Mouse (Mus musculus) limb, embryonic 11.5 days (tissue): Measurements from ENCODE around the gene Gprin3. TPM values are rescaled to one million over a fixed set of nuclear protein-coding genes. Genes with fewer than 3 reads are reported as not detected.
A peak's percentile ranks its signal among the peaks of the same experiment; 100 is the strongest.

Experiments
- ATAC-seq: fragments of 200-750 bp; cut with Nextera tagmentation; 2 replicates; pipeline ENCODE4 v1.8.0; 2017; ENCODE audit warnings: low read depth; ENCODE audit not compliant: insufficient number of reproducible peaks, low FRiP score, low TSS enrichment
- DNase-seq: peaks from one replicate; pipeline ENCODE4 v3.0.0-alpha.2; 2015; ENCODE audit warnings: low spot score
- H3K27ac ChIP-seq: fragments of 300-500 bp; sonication (generic); replicated peaks from 2 replicates; pipeline ENCODE4 v1.5.1; 2014; ENCODE audit warnings: low read depth, mild to moderate bottlenecking, low read length
- H3K27me3 ChIP-seq: fragments of 300-500 bp; sonication (generic); 2 replicates; pipeline ENCODE4 v1.6.1; 2014; ENCODE audit warnings: mild to moderate bottlenecking, low read length, mixed read lengths; ENCODE audit not compliant: control insufficient read depth, insufficient read depth
- H3K36me3 ChIP-seq: fragments of 300-500 bp; sonication (generic); 2 replicates; pipeline ENCODE4 v1.6.1; 2014; ENCODE audit warnings: mild to moderate bottlenecking, low read length, moderate library complexity, mixed read lengths; ENCODE audit not compliant: control insufficient read depth, insufficient read depth
- H3K4me1 ChIP-seq: fragments of 300-500 bp; sonication (generic); 2 replicates; pipeline ENCODE4 v1.6.1; 2014; ENCODE audit warnings: low read length, mixed read lengths; ENCODE audit not compliant: control insufficient read depth, insufficient read depth
- H3K4me2 ChIP-seq: fragments of 300-500 bp; sonication (generic); 2 replicates; pipeline ENCODE4 v1.6.1; 2014; ENCODE audit warnings: low read depth, mild to moderate bottlenecking, moderate library complexity; ENCODE audit not compliant: severe bottlenecking
- H3K4me3 ChIP-seq: fragments of 300-500 bp; sonication (generic); 2 replicates; pipeline ENCODE4 v1.5.1; 2014; ENCODE audit warnings: low read depth, low read length
- H3K9ac ChIP-seq: fragments of 300-500 bp; sonication (generic); 2 replicates; pipeline ENCODE4 v1.6.1; 2014; ENCODE audit warnings: mild to moderate bottlenecking, low read length
- H3K9me3 ChIP-seq: fragments of 300-500 bp; sonication (generic); 2 replicates; pipeline ENCODE4 v1.6.1; 2016; ENCODE audit warnings: low read length; ENCODE audit not compliant: control insufficient read depth
- WGBS: fragments of 180-500 bp; shearing (Covaris S2); extraction: QIAGEN DNeasy Blood & Tissue Kit; methylation state at CpG from one replicate; pipeline ENCODE4 v1.1.7; 2014; 5-methylcytosine and 5-hydroxymethylcytosine counted together
- polyA plus RNA-seq: library from polyadenylated mRNA; unstranded; fragments of >200 nt; fragmentation: Nextera tagmentation; extraction: Ambion mirVana; gene quantifications from 2 replicates; pipeline ENCODE4 v1.2.1, GENCODE M21; 2014

The Gprin3 gene
- polyA plus RNA-seq = 0.27 and 0.40 TPM in 2 replicates

DNA sequence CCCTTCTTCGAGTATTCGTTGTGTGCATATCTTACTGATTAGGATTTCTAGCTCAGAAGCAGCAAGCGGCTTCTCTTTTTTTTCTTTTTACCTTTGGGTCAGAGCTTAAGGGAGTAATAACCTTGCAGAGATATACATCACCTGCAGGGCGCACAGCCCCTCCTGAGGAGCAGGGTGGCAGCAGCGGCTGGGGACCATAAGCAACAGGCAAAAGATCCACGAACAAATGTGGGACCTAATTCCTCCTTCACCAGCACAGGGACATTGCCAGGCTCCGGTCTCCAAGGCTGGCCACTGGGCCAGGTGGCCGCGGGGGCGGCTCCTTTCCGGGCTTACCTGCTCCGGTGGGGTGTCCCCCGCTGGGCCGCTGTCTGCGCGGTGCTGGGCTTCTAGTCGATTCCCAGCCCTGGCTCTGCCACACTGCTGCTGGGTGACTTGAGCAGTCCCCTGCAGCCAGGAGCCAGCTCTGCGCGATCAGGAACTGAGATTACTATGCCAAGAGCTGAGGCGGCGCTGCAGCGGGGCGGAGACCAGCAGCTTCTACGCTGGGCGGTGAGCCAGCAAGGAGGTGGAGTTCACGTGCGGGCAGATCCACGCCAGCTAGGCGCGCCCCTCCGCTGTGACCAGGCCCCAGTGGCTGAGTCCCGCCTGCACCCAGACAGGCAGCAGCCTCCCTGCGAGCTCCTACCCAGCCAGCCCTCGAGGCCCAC, at the start of gene Gprin3:
Gene Gprin3 (minus strand): TSS at position 471 of the 710 bp plus-strand sequence.
- no peaks in the 10 kb centered on the region for H3K36me3 ChIP-seq
- ATAC-seq (peak; percentile 88), DNase-seq (peak; percentile 79)
- no peaks in the 10 kb centered on the region for H3K27me3 ChIP-seq
- peak within 1 kb of the TSS; percentile 62 for H3K9ac ChIP-seq
- peak within 1 kb of the TSS; percentile 41 for H3K4me3 ChIP-seq
- 8% methylated on average over 33 of the region's 34 CpGs for WGBS
- H3K9me3 ChIP-seq = no peaks in the 10 kb centered on the region
- H3K27ac ChIP-seq = no peak within 1 kb of the TSS
- H3K4me2 ChIP-seq = peak within 1 kb of the TSS; percentile 91
- peaks cover 3% of the 10 kb centered on the region; the same call in 1 of the 2 replicates for H3K4me1 ChIP-seq

- Histone ChIP-seq H3K4me1 (no peaks in the 10 kb centered on the region), H3K4me3 (no peak overlapping the region), H3K9me3 (no peaks in the 10 kb centered on the region), H3K9ac (no peak overlapping the region), H3K27me3 (no peaks in the 10 kb centered on the region), H3K36me3 (no peaks in the 10 kb centered on the region), H3K27ac (no peak overlapping the region), H3K4me2 (no peak overlapping the region)
- DNase-seq = no peak
- ATAC-seq = no peak
These were observed 32.8 kb upstream of the Gprin3 start for GRCm38 (mm10) chr6:59458861-59459260.

DNA sequence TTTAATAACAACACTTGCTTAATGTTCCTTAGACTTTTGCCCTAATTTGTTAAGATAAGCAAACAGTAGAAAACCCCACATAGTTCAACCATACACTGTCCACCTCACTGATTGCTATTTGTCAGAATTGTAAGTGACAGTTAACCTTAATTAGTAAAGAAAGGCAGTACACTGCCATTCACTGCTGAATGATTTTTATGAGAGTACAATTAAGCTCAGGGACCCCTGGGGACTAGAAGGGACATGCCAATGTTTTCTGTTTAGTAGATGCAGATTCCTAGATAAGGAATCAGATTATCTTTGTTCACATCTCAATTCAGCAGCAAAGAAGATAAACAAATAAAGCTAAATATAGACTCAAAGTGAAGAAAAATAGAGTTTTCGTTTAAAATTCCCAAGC, 30.0 kb upstream of the Gprin3 start:
- Histone ChIP-seq H3K27me3 (no peaks in the 10 kb centered on the region), H3K36me3 (no peaks in the 10 kb centered on the region), H3K9me3 (no peaks in the 10 kb centered on the region), H3K4me1 (no peaks in the 10 kb centered on the region), H3K4me2 (no peak overlapping the region), H3K4me3 (no peak overlapping the region), H3K9ac (no peak overlapping the region), H3K27ac (no peak overlapping the region)
- no peak for ATAC-seq
- DNase-seq = no peak
- WGBS = 85% methylated on average over 1 of the region's 1 CpGs

- no peak for DNase-seq
- 81% methylated on average over 3 of the region's 3 CpGs for WGBS
- no peak for ATAC-seq
- no peak overlapping the region for H3K4me3 ChIP-seq
- H3K27me3 ChIP-seq = no peaks in the 10 kb centered on the region
- H3K9me3 ChIP-seq = no peaks in the 10 kb centered on the region
- no peak overlapping the region for H3K4me2 ChIP-seq
- H3K9ac ChIP-seq = no peak overlapping the region
- H3K27ac ChIP-seq = no peak overlapping the region
- H3K4me1 ChIP-seq = no peaks in the 10 kb centered on the region
- no peaks in the 10 kb centered on the region for H3K36me3 ChIP-seq
These were observed 25.3 kb upstream of the Gprin3 start for GRCm38 (mm10) chr6:59451348-59451747.

DNA sequence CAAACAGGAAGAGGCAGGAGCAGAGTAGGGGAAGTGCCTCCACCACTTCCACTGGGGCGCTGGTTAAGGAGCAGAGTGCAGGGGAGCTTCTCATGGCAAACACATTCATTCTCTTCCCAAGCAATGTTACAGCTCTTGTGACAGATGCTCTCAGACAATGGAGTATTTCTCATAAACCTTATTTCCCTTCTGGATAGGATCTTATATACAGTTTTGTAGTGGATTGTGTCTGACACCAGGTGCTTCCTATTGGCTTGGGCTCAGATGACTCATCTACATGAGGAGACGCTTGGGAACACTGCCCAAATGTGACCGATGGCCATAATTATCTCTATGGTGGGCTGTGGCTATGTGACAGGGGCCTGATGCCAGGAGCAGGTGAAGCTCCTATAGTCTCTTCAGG, 19.0 kb upstream of the Gprin3 start:
- Histone ChIP-seq H3K9ac (no peak overlapping the region), H3K4me2 (no peak overlapping the region), H3K9me3 (no peaks in the 10 kb centered on the region), H3K27me3 (no peaks in the 10 kb centered on the region), H3K36me3 (no peaks in the 10 kb centered on the region), H3K4me1 (no peaks in the 10 kb centered on the region), H3K4me3 (no peak overlapping the region), H3K27ac (no peak overlapping the region)
- DNase-seq (no peak), ATAC-seq (no peak)
- WGBS = 82% methylated on average over 3 of the region's 3 CpGs

- WGBS = 58% methylated on average over 3 of the region's 3 CpGs
- ATAC-seq (no peak), DNase-seq (no peak)
- Histone ChIP-seq H3K27me3 (no peaks in the 10 kb centered on the region), H3K4me3 (no peak overlapping the region), H3K27ac (no peak overlapping the region), H3K4me1 (no peaks in the 10 kb centered on the region), H3K36me3 (no peaks in the 10 kb centered on the region), H3K4me2 (no peak overlapping the region), H3K9me3 (no peaks in the 10 kb centered on the region), H3K9ac (no peak overlapping the region)
These were observed 9.8 kb upstream of the Gprin3 start for GRCm38 (mm10) chr6:59435906-59436305.

DNA sequence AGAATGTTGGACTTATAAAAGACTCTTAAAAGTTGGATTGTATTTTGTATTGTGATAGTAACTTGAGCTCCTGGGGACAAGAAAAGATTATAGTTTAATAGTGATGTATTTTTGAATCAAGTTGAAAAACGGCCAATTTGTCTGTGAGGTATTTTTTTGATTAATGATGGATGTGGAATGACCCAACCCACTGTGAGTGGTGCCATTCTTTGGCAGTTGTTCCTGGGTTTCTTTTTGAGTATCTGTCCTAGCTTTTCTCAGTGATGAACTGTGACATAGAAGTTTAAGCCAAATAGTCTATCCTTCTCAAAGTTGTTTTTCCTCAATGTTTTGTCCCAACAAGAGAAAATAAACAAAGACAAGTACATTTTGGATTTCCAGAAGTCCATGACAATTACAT, 7.0 kb upstream of the Gprin3 start:
- no peaks in the 10 kb centered on the region for H3K36me3 ChIP-seq

DNA sequence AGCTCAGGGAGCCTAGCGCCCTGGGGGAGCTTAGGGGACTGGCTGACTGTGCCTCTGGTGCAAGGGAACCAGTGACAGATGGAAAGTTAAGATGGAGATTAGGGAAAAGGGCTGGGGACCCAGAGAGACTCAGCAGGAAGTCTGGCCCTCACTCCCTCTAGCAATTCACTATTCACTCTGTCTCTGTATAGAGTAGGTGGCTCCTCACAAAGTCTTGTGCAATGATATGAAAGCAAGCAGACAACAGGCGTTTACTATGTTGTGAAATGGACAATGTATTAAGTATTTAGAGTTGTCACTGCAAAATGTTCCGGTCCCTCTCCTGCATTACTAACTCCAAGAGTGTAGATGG, 416 bp upstream of the Gprin3 start:
- Histone ChIP-seq H3K4me2 (peak overlapping the region; percentile 91), H3K9ac (peak overlapping the region; percentile 62), H3K4me3 (peak overlapping the region; percentile 41), H3K36me3 (no peaks in the 10 kb centered on the region), H3K27me3 (no peaks in the 10 kb centered on the region), H3K9me3 (no peaks in the 10 kb centered on the region), H3K4me1 (peaks cover 3% of the 10 kb centered on the region; the same call in 1 of the 2 replicates), H3K27ac (no peak overlapping the region)
- ATAC-seq = no peak
- WGBS = 52% methylated on average over 3 of the region's 3 CpGs
- DNase-seq = no peak

More for the DNA sequence above, 7.0 kb upstream of the Gprin3 start:
- no peak overlapping the region for H3K4me3 ChIP-seq
- no peak overlapping the region for H3K4me2 ChIP-seq
- H3K9me3 ChIP-seq = no peaks in the 10 kb centered on the region
- H3K27me3 ChIP-seq = no peaks in the 10 kb centered on the region
- H3K27ac ChIP-seq = no peak overlapping the region
- DNase-seq (no peak), ATAC-seq (no peak)
- H3K9ac ChIP-seq = no peak overlapping the region
- WGBS = 71% methylated on average over 1 of the region's 1 CpGs
- H3K4me1 ChIP-seq = no peaks in the 10 kb centered on the region
